Mouse (Mus musculus) megakaryocyte-erythroid progenitor cell, adult 5-6 weeks (primary cell): Measurements from ENCODE around the gene Agxt2. TPM values are rescaled to one million over a fixed set of nuclear protein-coding genes. Genes with fewer than 3 reads are reported as not detected.
A peak's percentile ranks its signal among the peaks of the same experiment; 100 is the strongest.

ENCODE experiments used
- ATAC-seq: replicated peaks from 2 replicates; pipeline ENCODE4 v1.8.0; 2016; ENCODE audit warnings: mild to moderate bottlenecking, inconsistent platforms; ENCODE audit not compliant: severe bottlenecking, poor library complexity, low FRiP score, low TSS enrichment
- total RNA-seq, 2 experiments: library from RNA; stranded (forward) in 1 of 2; stranded (reverse) in 1 of 2; fragments of 200-1000, 215-1000 nt in 1 of 2; fragments of >200 nt in 1 of 2; fragmentation: Nextera tagmentation in 1 of 2; gene quantifications; 2 replicates each; pipeline ENCODE4 v1.2.3; 2014 to 2017

Gene Agxt2
- total RNA-seq, 2 experiments from 2014 or later = not detected

DNA sequence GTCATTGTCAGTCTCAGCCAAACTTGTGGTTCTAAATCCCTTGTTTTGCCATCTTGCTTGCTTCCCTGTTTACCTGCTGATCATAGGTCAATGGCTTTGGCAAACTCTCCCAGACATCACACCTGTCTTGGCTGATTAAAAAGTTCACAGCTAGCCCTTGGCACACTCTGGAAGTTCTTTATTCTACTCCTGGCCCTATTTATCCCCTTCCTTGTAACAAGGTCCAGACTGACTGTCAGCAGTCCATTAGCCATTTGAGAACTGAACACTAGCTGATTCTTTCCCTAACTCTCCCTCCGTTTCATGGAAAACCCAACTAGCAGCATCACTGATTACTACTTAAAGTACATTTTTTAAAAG is 63.4 kb downstream of the Agxt2 start:
- no peak for ATAC-seq

DNA sequence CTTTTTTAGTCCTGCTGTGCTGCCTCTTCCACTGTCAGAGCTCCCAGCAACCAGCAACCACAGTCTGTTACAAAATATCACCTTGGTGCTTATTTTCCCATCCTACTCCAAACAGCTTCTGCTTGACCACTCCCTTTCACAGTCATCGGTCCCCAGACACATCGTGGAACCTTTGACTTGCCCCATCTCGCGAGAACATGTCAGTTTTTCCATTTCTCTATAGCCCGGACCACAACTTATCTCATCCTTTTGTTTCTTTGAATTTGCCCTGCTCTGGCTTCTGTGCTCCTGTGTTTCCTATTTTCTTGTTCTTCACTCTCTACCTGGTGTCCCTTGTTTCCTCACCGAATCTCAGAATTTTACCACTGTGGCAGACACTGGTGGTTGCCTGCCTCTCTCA is 67.8 kb downstream of the Agxt2 start:
- no peak for ATAC-seq

DNA sequence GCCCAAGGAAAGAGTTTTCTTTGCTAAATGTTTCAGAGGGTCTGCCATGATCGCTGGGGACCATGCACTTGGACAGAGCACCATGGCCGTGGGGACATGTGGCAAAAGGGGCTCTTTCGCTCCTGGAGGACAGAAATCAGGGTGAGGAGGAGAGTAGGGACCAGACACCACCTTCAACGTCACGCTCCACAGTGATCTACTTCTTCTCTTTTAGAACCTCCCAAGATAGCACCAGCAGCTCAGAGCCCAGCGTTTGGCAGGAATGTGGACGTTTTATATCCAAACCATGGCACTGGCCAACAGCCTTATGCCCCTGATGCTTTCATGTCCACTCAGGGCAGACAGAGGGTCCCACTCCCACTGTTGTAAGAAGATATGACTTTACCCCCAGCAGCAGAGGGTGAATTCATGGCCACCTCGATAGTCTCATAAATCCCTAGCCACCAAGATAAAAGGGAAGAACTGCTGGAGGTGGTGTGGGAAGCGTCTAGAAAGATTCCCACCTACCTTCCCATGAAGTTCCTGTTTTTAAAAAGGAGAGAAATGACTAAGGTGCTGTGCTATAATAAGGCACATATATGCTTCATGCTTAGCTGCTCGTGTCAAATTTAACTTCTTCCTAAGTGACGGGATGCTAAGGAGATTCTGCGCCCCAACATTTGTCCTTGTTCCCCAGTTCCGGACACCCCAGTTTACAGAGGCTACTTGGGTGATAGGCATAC is 68.4 kb downstream of the Agxt2 start:
- no peak for ATAC-seq

DNA sequence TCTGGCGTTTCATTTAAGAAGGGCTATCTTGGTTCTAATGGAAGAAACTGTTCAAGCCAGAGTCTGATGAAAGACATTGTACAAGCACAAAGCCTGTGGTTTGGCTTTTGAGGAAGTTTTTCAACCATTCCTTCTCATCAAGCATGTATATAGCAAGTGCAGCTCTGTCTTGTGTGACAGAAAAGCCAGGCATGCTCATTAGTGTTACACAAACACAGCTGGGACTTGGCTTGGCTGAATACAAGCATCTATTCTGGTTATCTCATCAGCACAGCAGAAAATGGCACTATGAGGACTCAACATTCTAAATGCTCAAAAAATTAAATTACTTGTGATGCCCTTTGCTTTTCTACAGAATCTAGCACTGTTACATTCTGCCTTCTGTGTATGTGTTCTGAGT is 78.6 kb downstream of the Agxt2 start:
- ATAC-seq = no peak

DNA sequence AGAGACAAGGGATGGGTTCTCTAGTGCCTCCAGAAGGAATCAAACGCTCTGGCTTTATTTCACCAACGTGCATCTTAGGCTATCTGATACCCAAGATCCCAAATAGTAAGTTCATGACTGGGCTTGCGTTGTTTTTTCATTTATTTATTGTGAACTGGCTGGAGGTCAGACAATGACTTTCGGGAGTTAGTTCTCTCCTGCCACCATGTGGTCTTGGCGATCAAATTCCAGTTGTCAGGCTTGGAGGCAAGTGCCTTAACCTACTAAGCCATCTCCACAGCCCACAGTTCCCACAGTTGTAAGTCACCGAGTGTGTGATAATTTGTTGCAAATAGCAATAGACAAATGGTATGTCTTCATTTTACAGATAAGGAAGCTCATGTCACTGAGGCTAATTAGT is 81.6 kb downstream of the Agxt2 start:
- no peak for ATAC-seq

DNA sequence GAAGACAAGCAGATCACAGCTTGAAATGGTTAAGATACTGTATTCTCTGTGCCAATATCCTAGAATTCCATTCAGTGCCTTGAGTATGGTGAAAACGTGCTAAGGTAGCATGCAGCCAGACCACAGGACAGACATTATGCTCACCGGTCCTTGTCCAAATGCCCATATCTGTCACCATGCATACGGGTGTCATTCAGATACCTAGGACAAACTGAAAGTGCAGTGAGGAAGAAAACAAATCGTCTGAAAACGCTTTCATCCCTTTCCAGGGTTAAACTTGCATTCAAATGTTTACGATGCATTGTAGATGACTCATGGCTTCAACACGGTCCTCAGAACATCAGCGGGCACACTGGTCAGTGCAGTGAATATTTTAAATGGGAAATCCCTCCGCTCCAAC is 83.2 kb downstream of the Agxt2 start:
- ATAC-seq = no peak

DNA sequence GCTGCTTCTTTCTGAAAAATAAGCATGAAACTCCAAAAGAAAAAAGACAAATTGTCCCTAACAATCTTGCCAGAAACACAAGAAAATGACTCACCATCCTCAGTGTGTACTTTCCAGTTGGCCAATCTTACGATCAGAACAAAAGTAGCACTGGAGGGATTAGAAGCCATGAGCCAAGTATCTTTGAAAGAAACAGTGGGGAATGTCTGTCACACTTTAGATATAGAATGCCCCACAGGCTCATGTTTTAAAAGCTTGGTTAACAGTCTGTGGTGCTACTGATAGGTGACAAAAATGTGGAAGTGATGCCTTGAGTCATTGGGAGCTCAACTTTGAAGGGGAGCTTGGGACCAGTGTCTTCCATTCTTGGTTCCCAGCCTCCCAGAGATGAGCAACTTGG is 83.9 kb downstream of the Agxt2 start:
- ATAC-seq = no peak

DNA sequence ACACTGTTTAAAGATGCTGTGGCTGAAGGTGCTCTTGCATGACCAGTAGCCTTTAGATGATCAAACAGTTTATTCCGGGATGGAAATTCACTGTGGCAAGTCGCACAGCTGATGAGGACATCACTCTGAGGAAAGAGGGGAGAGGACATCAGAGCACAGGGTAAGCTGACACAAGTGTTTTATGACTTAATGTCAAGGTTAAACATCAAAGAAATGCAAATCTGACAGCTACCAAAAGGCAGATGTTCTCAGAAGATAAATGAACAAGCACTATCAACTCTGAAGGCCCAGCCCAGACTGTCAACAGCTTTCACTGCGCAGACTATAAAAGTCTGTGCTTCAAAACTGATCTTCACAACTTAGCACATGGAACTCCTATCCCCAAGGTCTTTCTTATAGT is 88.8 kb downstream of the Agxt2 start:
- peak; percentile 65 for ATAC-seq

Other genes starting within 250 kb of the Agxt2 start
- gene Prlr, start 181.3 kb upstream of the Agxt2 start, total RNA-seq (2014; fragmentation: Nextera tagmentation) = 0.11 TPM in 1 of 2 replicates, not detected in the other
- gene Prlr, start 181.3 kb upstream of the Agxt2 start, total RNA-seq (2017) = not detected in 2 replicates
- not detected in 2 replicates for gene Gm21973, start 33.2 kb upstream of the Agxt2 start, total RNA-seq (2014; fragmentation: Nextera tagmentation)
- gene Gm21973, start 33.2 kb upstream of the Agxt2 start, total RNA-seq (2017) = not detected in 2 replicates
- gene Dnajc21, start 112.0 kb downstream of the Agxt2 start, total RNA-seq (2014; fragmentation: Nextera tagmentation) = 39.6 and 43.5 TPM in 2 replicates
- 70.9 and 82.4 TPM in 2 replicates for gene Dnajc21, start 112.0 kb downstream of the Agxt2 start, total RNA-seq (2017)
- 63.7 and 68.4 TPM in 2 replicates for gene Brix1, start 127.4 kb downstream of the Agxt2 start, total RNA-seq (2014; fragmentation: Nextera tagmentation)
- 64.8 and 73.8 TPM in 2 replicates for gene Brix1, start 127.4 kb downstream of the Agxt2 start, total RNA-seq (2017)
- gene Rad1, start 127.5 kb downstream of the Agxt2 start, total RNA-seq (2014; fragmentation: Nextera tagmentation) = 31.5 and 46.9 TPM in 2 replicates
- 23.1 and 23.4 TPM in 2 replicates for gene Rad1, start 127.5 kb downstream of the Agxt2 start, total RNA-seq (2017)
- gene Ttc23l, start 200.1 kb downstream of the Agxt2 start, total RNA-seq (2014; fragmentation: Nextera tagmentation) = not detected in 2 replicates
- gene Ttc23l, start 200.1 kb downstream of the Agxt2 start, total RNA-seq (2017) = not detected in 2 replicates